Mouse (Mus musculus): ENCODE results near the gene Pax9.

The Pax9 gene

DNA sequence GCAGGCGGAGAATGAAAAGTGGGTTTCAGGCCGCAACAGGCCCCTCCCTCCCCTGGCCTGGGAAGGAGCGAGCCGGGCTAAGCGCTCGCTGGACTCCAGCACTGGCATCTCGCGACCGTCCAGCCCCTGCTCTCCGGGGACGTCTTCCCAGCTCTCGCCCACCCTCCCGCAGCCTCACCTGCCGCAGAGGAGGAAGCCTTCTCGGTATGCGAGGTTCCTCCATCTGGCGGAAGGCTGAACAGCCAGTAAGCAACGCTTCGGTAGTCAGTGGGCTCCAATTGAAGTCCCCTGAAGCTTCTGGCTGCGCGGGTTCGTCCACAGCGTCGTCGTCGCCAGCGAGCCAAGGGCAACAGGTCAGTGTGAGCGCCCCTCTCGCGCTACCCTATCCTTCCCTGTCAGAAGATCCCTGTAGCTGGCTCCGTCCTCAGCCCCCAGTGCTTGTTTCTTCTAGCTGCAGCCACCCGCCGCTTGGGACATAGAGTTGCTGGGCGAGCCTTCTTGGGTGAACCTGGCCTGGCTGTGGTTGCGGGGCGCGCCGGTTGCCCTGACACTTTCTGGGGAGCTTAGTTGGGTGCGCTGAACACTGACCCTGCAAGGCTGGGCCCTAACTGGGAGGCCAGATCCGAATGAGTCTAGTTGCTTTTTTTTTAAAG lies at the start of gene Pax9:
Pax9 (plus strand) TSS at position 341 of the 653 bp plus-strand sequence.
- DNase-seq = no peak

DNA sequence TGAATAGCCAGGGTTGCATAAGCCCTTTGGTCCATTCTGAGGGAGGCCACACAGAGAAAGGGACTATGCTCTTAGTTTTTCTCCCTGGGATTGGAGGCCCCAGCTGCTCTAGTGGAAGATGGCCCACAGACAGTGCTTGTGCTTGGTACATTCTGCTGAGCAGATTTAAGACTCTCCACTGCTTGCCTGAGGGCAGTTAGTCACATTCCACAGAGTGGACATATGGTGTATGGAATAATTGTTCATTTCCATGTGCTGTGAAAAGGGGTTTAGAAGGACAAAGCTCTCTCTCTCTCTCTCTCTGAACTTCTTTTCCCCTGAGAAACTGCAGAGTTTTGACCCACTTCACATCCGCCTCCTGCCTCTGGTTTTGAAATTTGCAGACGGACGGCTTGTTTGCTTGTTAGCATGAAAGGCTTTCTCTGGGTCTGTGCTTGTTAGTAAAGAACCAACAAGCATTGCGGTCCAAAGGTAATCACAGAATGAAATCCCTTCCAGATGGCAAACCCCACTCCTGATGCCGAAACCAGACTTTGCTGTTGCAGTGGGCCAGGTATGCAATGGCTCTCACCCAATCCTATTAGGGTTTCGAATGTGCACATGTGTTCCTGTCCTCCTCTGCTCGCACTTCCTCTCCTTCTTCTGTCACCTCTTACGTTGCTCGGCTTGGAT lies 22.0 kb upstream of the Pax9 start:
- DNase-seq = no peak

DNA sequence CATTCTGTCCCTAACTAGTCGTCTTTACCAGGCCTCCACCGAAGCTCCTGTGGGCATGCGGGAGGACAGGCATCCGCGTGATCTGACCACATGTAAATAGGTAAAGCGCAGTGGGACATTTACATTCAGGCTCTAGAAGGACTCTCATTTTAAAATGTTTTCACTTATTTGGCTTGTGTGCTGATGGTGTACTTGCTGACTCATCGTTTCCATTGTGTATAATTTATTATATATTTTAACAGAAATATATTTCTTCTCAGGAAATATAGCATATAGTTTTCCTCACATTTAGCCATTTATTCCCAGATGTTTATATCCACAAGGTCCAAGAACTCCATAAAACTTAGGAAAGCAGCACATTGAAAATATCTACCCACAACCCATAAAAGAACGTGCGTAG lies 20.8 kb upstream of the Pax9 start:
- DNase-seq = no peak

DNA sequence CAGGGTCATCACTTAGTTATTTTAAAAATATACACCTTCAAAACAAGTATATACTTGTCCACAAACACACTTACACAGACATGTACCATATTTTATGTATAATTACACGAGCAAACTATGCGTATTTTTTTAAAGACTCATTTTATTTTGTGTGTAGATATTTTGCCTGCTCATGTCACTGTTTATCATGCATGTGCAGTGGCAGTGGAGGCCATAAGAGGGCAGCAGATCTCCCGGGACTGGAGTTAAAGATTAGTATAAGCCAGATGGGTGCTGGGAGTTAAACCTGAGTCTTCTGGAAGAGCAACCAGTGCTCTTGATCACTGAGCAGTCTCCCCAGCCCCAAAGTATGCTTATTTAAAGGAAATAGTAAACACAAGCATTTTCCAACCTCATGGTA lies 16.8 kb upstream of the Pax9 start:
- no peak for DNase-seq

DNA sequence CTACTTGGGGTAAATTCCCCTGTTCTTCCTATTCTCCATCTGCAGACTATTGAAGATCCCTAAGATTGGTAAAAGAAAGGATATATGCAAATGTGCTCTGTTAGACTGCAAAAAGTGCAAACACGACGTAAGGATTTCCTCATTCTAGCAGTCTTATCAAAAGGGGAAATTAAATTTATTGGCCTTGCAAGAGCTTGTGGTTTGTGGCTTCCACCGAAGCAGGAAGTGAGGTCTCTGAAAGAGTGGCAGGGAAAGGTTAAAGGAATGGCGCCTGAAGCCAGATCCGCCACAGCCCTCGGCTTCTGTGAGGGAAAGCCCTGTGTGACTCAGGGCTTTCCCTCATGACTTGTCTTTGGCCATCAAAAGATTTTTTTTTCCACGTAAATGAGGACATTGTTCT lies 13.9 kb upstream of the Pax9 start:
- no peak for DNase-seq

DNA sequence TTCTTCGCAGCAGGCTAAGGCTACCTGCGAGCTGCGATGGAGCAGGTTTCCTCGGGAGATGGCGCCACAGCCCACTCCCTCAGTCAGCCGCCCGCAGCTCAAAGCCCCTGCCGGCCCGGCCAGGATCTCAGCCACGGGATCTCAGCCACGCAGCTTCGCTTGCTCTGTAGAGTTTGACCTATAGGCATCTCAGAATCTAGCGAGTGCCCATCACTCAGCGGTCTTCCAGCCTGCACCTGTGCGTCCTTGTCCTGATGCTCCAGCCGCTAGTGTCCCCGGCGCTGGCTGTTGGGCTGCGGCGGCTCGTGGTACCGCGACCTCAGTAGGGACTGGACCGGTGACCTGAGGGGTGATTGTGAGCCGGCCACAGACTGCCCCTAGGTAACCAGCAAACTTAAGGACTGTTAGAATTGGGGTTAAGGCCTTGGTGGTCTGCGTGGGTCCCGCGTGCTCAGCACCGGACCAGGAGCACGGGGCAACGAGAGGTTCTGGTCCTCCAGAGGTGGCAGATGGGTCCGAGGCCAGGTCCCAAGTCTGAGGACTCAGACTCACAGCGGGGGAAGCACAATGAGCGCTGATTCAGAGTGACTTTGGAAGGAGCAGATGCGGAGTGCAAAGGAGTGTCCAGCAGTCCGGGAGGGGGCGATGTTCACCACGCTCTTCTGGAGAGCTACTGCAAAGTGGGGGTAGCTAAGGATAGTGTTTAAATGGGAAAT lies 10.3 kb upstream of the Pax9 start:
- no peak for DNase-seq

DNA sequence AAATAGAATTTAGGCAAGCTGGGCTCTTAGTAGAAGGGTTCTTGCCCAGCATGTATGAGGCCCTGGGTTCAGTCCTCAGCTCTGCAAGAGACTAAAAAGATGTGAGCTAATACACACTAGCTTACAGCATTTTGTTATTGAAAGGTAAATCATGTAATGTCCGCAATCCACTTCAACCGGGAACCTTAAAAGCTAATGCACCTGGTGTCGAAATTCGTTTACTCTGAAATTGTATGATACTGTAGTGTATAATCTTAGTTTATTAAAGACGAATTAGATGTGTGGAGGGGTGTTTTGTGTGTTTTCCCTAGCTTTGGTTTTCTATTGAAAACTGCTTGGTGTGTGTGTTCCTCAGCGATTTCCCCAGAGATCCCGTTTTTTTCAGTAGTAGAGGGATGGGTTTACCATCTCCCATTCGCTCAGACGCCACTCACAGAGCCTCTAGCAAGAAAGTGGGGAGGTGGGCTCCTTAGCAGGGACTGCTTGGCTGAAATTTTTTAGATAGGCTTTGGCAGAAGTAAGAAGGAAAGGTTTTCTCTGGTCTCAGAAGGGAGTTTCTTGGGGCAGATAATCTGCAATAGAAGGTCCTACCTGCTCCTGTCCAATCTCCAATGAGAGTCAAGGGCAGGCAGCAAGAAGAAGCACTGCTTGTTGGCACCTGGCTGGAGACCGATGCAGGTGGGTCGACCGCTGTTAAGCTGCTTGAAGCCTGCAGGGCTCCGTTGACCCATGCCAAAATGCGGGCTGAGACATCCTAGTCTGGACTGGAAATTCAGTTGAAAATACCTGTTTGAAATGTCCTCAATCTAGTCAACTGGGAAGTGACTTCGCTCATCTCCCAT lies 3.7 kb upstream of the Pax9 start:
- DNase-seq = no peak

DNA sequence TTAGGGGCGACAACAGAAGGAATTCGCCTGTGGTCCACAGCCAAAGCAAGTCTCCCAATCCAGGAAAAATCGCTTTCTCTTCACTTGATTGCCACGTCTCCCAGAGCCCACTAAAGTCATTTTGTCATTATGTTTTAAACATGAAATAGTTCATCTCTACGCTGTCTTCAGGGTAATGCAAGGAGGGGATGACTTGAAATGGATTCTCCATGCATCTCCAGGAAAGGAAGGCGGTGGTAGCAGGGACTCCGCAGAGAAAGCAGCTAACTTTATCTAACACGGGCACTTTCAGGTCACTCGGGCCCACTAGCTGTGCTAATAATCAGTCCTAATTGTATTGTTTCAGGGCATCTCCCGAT lies 3.1 kb upstream of the Pax9 start:
- no peak for DNase-seq

DNA sequence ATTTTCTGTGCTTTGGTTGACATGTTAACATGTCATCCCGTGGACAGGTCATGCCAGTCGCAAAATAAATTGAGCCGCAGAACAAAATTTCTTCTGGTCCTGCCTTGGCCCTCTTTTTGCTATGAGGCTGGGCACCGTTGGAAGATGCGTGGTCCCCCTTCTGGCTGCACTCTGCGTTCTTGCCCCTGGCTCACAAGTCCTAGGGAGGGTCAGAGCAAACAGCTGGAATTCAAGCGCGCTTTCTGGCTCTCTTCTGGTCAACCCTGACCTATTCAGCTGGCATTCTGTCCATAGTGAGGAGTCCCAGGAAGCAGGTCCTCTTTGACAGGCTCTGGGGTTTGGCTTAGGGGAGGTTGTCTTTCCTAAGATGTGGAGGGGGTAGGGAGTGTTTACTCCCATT lies 2.6 kb upstream of the Pax9 start:
- DNase-seq = no peak

DNA sequence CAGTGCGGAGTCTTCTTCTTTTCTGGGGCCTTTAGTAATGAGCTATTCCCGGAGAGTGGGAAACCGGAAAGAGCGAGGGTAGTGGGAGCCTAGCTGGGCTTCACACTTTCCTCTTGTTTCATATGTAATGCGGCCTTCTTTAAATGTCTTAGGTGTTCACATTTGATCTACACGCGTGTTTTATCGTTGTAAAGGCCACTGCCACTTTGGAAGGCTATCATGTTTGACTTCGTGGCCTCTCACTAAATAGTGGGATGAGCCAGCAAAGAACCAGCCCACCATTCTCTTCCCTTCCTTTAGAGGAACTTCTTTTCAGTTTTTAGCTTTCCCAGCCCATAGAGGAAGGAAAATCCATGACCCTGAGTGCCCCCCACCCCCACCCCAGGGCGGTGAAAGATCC lies 2.2 kb upstream of the Pax9 start:
- DNase-seq = no peak

DNA sequence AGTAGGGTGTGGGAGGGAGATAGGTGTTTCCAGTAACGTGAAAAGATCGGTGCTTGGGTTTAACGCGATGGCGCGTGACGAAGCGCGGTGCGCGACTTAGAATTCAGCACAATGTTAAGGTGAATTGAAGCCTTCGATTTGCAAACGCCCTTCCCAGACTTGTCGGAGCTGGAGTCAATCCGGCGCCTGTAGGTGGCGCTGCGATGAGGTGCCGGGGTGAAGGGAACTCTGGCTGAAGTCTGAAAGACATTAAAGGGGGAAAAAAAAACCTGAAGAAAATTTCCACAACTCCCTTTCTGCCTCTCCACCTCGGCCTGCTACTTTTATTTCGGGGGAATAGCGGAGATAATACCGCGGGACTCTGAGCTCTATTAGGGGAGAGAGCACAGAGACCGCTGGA lies 1.8 kb upstream of the Pax9 start:
- no peak for DNase-seq

DNA sequence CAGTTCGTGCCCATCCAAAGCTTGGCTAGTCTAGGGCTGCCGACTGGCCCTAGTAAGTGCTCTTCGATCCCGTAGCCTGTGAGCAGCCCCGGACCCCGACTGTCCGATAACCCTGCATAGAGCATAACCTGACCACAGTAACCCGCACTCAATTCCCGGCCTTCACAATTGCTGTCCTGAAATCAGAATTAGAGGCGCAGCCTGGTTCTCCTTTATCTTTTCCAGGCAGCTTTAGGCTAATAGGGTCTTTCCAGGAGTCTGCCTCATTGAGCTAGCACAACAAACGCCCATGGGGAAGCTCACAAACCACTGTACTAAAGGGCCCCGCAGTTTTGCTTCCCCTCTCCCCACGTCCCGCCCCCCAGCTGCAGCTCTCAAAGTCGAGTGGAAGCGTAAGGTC lies 1.2 kb upstream of the Pax9 start:
- DNase-seq = no peak

DNA sequence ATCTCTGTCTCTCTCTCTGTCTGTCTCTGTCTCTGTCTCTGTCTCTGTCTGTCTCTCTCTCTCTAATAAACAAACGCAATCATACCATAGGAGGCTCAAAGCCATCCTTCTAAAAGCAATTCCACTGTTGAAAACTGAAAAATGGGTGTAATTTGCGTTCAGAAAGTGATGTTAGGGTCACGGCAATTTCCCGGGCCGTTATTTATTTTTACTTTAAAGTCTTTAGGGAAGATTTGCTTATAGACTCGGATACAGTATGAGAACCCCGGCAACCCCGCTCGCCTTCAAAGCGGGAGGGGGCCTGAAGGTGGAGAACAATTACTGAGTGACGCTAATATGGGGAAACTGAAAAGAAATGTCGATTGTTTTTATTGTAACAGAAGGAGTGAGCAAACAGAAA lies 566 bp upstream of the Pax9 start:
- no peak for DNase-seq

DNA sequence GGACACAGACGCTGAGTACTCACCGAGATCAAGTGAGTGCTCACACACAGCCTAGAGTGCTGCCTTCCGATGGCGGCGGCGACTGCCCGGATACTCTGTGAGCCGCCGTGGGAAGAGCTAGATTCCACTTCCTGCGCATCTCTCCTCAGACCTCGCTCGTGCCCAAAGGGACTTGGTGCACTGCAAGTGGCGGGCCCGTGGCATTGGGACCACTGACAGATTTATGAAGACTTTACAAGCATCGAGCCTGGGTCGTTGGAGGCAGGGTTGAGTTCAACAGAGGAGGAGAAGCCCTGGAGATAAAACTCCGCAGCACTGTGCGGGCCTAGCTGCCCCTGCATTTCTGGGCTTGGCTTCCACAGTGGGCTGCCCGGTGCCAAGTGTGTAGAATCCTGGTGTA lies 969 bp downstream of the Pax9 start:
- DNase-seq = no peak

DNA sequence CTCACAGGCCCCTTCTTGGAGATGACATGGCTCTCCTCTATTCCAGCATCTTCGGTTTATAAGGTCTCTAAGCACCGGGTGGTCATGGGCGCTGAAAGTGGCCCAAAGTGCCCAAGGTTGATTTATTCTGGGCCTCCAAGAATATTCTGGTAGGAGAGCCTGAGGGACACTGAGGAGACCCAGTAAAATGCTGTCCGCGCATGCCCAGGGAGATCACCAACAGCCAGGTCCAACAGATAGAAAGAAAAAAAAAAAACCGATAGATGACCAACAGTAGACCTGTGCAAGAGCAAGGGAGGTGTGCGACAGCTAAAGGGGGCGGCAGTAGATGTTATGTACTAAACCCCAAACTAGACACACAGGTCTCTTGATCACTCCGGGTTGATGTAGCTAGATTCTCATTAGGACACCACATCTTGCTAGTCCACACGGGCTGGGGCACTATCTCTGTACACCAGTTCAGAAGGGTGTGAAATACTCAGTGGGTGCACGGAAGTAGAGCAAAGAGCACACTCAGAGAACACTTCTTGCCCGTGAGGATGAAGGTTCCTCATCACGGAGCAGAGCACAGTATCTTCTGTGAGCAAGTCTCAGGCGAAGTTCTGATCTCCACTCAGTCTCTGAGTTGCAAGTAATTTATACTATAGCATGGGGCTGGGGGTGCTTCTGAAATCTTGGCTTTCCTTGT lies 2.0 kb downstream of the Pax9 start:
- DNase-seq = no peak

DNA sequence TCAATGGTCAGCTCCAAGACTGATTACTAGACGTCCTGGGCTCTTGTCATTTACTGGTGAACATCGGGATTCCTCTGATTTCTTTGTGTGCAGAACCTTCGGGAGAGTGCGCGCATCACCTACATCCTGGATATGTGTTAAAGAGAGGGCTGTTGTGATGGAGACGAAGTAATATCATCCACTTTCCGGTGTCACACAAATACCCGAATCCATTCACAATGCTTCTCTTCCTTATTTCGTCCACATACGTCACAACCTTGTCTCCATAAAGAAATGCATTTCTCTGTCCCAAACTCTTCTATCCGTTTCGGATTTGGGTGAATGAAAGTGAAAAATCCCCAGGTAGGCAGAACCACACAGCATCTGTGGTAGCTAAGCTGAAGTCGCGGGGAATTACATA lies 2.8 kb downstream of the Pax9 start:
- DNase-seq = no peak

DNA sequence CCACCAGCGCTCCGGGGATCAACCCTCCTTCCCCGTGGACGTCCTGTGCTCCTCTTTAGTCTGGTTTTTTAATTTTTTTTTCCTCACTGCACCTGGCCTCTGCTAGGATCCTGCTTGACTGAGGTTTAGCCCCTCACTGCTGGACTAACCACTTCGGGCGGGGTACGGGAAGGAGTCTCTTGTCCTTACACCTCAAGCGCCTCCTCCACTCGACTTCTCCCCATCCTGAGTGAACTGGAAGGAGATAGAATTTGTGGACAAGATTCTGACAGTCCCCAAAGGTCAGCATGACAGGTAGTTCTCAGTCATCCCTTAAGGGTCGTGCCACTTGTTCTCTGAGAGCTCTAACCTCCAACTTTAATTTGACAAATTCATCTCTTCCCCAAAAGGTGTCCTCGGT lies 3.4 kb downstream of the Pax9 start:
- DNase-seq = no peak

DNA sequence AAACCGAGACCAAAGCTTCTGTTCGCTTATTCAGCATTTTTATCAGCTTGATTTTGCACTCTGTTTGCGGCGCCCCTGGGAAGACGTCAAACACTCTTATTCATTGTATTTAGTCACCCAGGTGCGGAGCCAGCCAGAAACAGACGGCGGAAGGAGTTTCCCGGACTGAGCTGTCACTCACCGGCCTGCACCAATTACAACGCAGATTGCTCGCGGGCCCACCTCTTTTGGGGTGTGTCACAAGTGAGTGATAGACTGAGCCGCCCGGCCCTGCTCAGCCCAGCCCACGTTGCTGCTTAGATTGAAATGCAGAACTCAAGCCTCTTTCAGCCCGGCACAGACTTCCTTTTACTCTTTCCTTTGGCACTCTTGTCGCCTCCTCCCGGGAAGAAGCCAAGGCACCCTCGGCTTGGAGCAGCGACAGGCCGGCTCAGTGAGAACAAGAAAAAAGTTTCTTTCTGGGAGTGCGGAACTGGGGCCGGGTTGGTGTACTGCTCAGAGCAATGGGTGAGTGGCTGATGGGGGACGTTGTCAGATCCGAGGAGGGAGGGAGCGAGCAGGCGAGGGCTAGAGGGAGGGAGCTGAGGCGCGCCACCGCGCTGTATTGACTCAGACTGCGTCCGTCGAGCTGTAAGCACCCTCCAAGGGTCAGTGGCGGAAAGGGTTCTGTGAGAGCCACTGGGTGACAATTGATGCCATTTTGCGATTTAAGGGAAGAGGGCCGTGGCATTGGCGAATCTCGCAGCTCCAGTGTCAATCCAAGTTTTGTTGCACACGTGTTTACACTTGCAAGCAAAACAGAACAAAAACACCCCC lies 4.0 kb downstream of the Pax9 start:
- DNase-seq = no peak

DNA sequence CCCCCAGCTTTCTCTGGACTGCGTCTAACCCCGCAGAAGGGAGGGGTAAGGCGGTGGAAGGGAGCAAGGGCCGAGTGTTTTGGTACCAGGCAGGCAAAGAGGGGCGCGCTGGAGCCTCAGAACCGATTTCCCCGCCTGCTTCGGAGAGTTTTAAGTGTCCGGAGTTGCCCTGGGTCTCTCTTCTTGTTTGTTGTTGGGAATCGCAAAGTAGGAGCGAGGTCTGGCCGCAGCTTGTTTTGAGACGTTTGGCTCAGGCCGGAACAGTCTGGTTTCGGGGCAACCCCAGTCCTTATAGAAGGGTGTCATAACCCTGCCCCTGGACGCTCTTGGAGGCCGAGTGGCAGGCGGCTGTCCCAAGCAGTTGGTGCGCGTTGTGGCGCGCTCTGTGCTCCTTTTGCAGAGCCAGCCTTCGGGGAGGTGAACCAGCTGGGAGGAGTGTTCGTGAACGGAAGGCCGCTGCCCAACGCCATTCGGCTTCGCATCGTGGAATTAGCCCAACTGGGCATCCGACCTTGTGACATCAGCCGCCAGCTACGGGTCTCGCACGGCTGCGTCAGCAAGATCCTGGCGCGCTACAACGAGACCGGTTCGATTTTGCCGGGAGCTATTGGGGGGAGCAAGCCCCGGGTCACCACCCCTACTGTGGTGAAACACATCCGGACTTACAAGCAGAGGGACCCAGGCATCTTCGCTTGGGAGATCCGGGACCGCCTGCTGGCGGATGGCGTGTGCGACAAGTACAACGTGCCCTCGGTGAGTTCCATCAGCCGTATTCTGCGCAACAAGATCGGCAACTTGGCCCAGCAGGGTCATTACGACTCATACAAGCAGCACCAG lies 4.8 kb downstream of the Pax9 start:
- no peak for DNase-seq

DNA sequence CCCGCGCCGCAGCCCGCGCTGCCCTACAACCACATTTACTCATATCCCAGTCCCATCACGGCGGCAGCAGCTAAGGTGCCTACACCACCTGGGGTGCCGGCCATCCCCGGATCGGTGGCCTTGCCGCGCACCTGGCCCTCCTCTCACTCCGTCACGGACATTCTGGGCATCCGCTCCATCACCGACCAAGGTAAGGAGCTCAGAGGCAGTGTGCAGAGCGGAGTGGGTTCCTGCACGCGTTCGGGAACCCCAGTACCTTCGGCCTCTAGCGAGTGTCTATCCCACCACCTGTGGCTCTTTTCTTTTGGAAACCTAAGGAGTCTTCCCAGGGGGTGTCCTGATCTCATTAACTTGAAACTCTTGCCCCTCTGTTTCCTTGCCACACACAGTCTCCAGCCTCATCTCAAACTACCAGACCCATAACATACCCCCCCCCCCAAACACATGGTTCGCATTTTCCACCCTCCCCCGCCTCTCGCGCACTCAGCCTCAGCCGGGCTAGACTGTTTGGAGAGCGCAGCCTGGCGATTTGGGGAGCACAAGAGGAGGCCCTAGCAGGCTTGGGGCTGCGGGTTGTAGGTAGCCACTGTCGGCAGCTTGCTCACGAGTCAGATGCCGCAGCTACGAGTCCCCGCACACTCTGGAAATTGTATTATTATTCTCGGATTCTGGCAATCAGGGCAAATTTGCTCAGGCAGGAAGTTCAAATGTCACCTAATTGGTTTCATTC lies 5.6 kb downstream of the Pax9 start:
- DNase-seq = no peak
